Mouse (Mus musculus) bone marrow macrophage, adult 2 months (primary cell): ENCODE results near the gene Srsf2. TPM values are rescaled to one million over a fixed set of nuclear protein-coding genes. Genes with fewer than 3 reads are reported as not detected.
A peak's percentile ranks its signal among the peaks of the same experiment; 100 is the strongest.

Experiments used
- H3K27ac ChIP-seq: 2 replicates; pipeline ENCODE4 v1.5.1; 2012; ENCODE audit warnings: low read depth, low read length; ENCODE audit not compliant: insufficient read depth
- H3K4me1 ChIP-seq: 2 replicates; pipeline ENCODE4 v1.6.1; 2012; ENCODE audit warnings: low read length; ENCODE audit not compliant: control insufficient read depth, insufficient read depth
- H3K4me3 ChIP-seq: 2 replicates; pipeline ENCODE4 v1.5.1; 2012; ENCODE audit warnings: mild to moderate bottlenecking, low read length, moderate library complexity; ENCODE audit not compliant: insufficient read depth
- CTCF ChIP-seq: IDR thresholded peaks from 2 replicates; pipeline ENCODE4 v1.5.1; 2012; ENCODE audit warnings: low read depth, mild to moderate bottlenecking, low read length, moderate library complexity
- POLR2A ChIP-seq: IDR thresholded peaks from 2 replicates; pipeline ENCODE4 v1.6.1; 2012; ENCODE audit warnings: mild to moderate bottlenecking, low read depth, low read length, borderline replicate concordance
- polyA plus RNA-seq: library from polyadenylated mRNA; stranded (reverse); fragments of >200 nt; gene quantifications from 2 replicates; pipeline ENCODE4 v1.2.4, GENCODE M21; 2012; ENCODE audit not compliant: missing spikeins, insufficient read depth, insufficient read length

Srsf2 gene
- polyA plus RNA-seq, 1 experiment = 259 TPM

DNA sequence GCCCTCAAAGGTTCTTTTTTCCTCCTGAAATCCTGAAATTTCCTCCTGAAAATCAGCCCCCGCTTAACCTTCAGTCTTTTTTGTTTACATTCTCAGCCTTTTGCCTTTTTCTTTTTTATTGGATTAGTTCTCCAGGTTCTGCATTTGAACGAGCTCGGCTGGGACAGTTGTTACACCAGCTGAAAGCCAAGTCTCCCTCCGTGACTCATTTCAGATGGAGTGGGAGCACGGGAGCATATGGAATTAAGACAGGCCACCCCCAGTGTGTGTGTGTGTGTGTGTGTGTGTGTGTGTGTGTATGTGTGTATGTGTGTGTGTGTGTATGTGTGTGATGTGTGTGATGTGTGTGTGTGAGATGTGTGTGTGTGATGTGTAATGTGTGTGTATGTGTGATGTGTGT is 28.5 kb upstream of the Srsf2 start:
- TF ChIP-seq CTCF (no peak), POLR2A (no peak)
- H3K4me1 ChIP-seq = no peaks in the 10 kb centered on the region
- no peak overlapping the region for H3K27ac ChIP-seq
- no peak overlapping the region for H3K4me3 ChIP-seq

- Histone ChIP-seq H3K4me3 (no peak overlapping the region), H3K4me1 (no peaks in the 10 kb centered on the region), H3K27ac (no peak overlapping the region)
- TF ChIP-seq POLR2A (no peak), CTCF (no peak)
These were observed 27.9 kb upstream of the Srsf2 start for GRCm38 (mm10) chr11:116880839-116881238.

DNA sequence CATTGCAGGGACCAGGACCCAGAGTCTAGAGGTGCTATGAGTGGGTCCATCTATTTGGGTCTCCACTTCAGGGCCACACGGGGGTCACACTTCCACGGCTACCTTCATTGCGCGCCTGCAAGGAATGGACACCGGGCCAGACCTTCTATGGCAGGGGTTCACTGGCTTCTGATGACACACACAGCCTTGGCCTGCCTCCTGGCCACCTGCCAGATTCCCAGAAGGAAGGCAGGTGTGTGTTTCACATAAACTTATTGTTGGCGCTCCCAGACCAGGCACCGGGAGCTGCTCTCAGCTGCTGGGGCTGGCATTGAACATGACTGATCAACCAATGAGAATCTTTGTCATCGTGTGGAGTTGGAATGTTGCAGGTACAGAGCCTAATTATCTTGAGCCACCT is 25.6 kb upstream of the Srsf2 start:
- Histone ChIP-seq H3K27ac (no peak overlapping the region), H3K4me3 (no peak overlapping the region), H3K4me1 (peaks cover 13% of the 10 kb centered on the region)
- TF ChIP-seq CTCF (no peak), POLR2A (no peak)

DNA sequence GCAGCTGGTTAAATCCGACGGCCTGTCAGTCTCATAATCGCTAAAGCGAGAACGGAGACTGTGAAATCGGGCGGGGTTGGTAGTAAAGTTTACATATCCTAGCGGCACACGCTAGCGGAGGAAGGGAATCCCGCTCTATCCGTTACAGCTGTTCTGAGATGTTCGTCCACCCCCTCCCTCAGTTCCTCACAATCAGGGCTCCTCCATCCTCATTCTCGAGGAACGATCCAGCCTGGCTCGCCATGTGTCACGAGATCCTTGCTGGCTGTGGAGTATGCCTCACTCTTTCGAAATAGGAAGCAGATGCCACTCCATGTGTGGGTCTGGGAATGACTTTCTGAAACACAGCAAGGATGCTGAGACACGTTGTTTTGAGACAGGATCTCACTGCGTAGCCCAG is 21.1 kb upstream of the Srsf2 start:
- TF ChIP-seq CTCF (no peak), POLR2A (no peak)
- Histone ChIP-seq H3K4me3 (no peak overlapping the region), H3K4me1 (peaks cover 43% of the 10 kb centered on the region), H3K27ac (peak overlapping the region; percentile 81)

DNA sequence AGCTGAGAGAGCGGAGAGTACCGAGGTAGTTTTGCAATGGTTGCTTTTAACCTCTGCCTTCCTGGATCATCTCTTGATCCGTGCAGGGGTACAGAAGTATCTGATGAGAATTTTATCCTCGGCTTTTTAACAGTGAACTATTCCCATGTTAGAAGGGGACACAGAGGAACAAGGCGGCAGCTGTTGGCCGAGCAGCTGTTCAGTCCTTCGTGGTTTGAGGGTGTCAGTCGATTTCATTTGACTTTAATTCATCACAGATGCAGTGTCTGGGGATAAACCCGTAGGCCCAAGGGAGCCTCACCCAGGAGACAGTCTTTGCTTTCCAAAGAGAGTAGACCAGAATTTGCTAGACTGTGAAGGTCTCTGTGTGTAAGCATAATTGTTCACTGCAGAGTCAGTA is 18.6 kb upstream of the Srsf2 start:
- TF ChIP-seq POLR2A = no peak
- TF ChIP-seq CTCF = no peak
- Histone ChIP-seq H3K4me3 (no peak overlapping the region), H3K4me1 (peaks cover 61% of the 10 kb centered on the region), H3K27ac (no peak overlapping the region)

- Histone ChIP-seq H3K4me1 (peaks cover 73% of the 10 kb centered on the region), H3K27ac (peak overlapping the region; percentile 99), H3K4me3 (peak overlapping the region; percentile 50)
- TF ChIP-seq CTCF (no peak), POLR2A (no peak)
These were observed 16.7 kb upstream of the Srsf2 start for GRCm38 (mm10) chr11:116869641-116870040.

GRCm38 (mm10) chr11:116869223-116869622 is 16.3 kb upstream of the Srsf2 start:
- Histone ChIP-seq H3K27ac (peak overlapping the region; percentile 99), H3K4me3 (peak overlapping the region; percentile 50), H3K4me1 (peaks cover 69% of the 10 kb centered on the region)
- TF ChIP-seq CTCF = no peak
- no peak for TF ChIP-seq POLR2A

- TF ChIP-seq POLR2A = no peak
- TF ChIP-seq CTCF = no peak
- peak overlapping the region; percentile 99 for H3K27ac ChIP-seq
- H3K4me3 ChIP-seq = peak overlapping the region; percentile 50
These were observed 15.2 kb upstream of the Srsf2 start for GRCm38 (mm10) chr11:116868129-116868528.

GRCm38 (mm10) chr11:116865945-116866585 is 13.2 kb upstream of the Srsf2 start:
- Histone ChIP-seq H3K4me3 (no peak overlapping the region), H3K4me1 (peaks cover 45% of the 10 kb centered on the region), H3K27ac (peak overlapping the region; percentile 99)
- TF ChIP-seq POLR2A = no peak
- no peak for TF ChIP-seq CTCF

More at GRCm38 (mm10) chr11:116868129-116868528, 15.2 kb upstream of the Srsf2 start:
- peaks cover 58% of the 10 kb centered on the region for H3K4me1 ChIP-seq

GRCm38 (mm10) chr11:116864444-116864843 is 11.6 kb upstream of the Srsf2 start:
- H3K4me1 ChIP-seq = peaks cover 36% of the 10 kb centered on the region
- TF ChIP-seq CTCF = no peak
- no peak for TF ChIP-seq POLR2A
- no peak overlapping the region for H3K4me3 ChIP-seq
- H3K27ac ChIP-seq = no peak overlapping the region
